Mouse (Mus musculus) adrenal gland, postnatal 14 days (tissue): ENCODE measurements around the gene Colgalt2. TPM values are rescaled to one million over a fixed set of nuclear protein-coding genes. Genes with fewer than 3 reads are reported as not detected.
A peak's percentile ranks its signal among the peaks of the same experiment; 100 is the strongest.
"Not testable (repeated sequence)": the region's sequence is repeated elsewhere in the genome, so short reads cannot be mapped to it uniquely, and the experiment has no call there.

ENCODE experiments used
- DNase-seq: peaks from one replicate; pipeline ENCODE4 v3.0.0; 2021; ENCODE audit warnings: mixed read lengths
- total RNA-seq: library from RNA; stranded (reverse); gene quantifications from 2 replicates; pipeline ENCODE4 v1.2.3, GENCODE M21; 2021

Gene Colgalt2
- total RNA-seq, 1 experiment from 2014 or later: 3.7 TPM

- no peak for DNase-seq
Observed at GRCm38 (mm10) chr1:152416306-152416904, 16.8 kb downstream of the Colgalt2 start.

- DNase-seq: no peak
Observed at GRCm38 (mm10) chr1:152417602-152418001, 18.0 kb downstream of the Colgalt2 start.

GRCm38 (mm10) chr1:152422295-152422694 is 22.7 kb downstream of the Colgalt2 start:
- DNase-seq: no peak

GRCm38 (mm10) chr1:152423052-152423451 is 23.4 kb downstream of the Colgalt2 start:
- DNase-seq: no peak

- DNase-seq: no peak
Observed at GRCm38 (mm10) chr1:152427912-152428581, 28.4 kb downstream of the Colgalt2 start.

- DNase-seq: no peak
Observed at GRCm38 (mm10) chr1:152429805-152430204, 30.2 kb downstream of the Colgalt2 start.

- DNase-seq: no peak
Observed at GRCm38 (mm10) chr1:152434166-152434565, 34.5 kb downstream of the Colgalt2 start.

- DNase-seq: not testable (repeated sequence)
Observed at GRCm38 (mm10) chr1:152437518-152437917, 37.9 kb downstream of the Colgalt2 start.

- DNase-seq: no peak
Observed at GRCm38 (mm10) chr1:152439408-152439807, 39.8 kb downstream of the Colgalt2 start.

GRCm38 (mm10) chr1:152439874-152440273 is 40.2 kb downstream of the Colgalt2 start:
- DNase-seq: no peak

GRCm38 (mm10) chr1:152444630-152445029 is 45.0 kb downstream of the Colgalt2 start:
- no peak for DNase-seq

- no peak for DNase-seq
Observed at GRCm38 (mm10) chr1:152445925-152446324, 46.3 kb downstream of the Colgalt2 start.

- DNase-seq: no peak
Observed at GRCm38 (mm10) chr1:152454536-152454935, 54.9 kb downstream of the Colgalt2 start.

- no peak for DNase-seq
Observed at GRCm38 (mm10) chr1:152455275-152456243, 55.9 kb downstream of the Colgalt2 start.

- DNase-seq: no peak
Observed at GRCm38 (mm10) chr1:152456266-152456665, 56.6 kb downstream of the Colgalt2 start.

GRCm38 (mm10) chr1:152457596-152457995 is 58.0 kb downstream of the Colgalt2 start:
- DNase-seq: no peak

GRCm38 (mm10) chr1:152458996-152459395 is 59.4 kb downstream of the Colgalt2 start:
- DNase-seq: no peak

GRCm38 (mm10) chr1:152460931-152461330 is 61.3 kb downstream of the Colgalt2 start:
- DNase-seq: no peak

GRCm38 (mm10) chr1:152461814-152462213 is 62.2 kb downstream of the Colgalt2 start:
- DNase-seq: peak; percentile 45

GRCm38 (mm10) chr1:152462348-152462747 is 62.7 kb downstream of the Colgalt2 start:
- peak; percentile 25 for DNase-seq

GRCm38 (mm10) chr1:152466280-152466679 is 66.7 kb downstream of the Colgalt2 start:
- peak; percentile 32 for DNase-seq

- no peak for DNase-seq
Observed at GRCm38 (mm10) chr1:152468443-152468842, 68.8 kb downstream of the Colgalt2 start.

GRCm38 (mm10) chr1:152476126-152476525 is 76.5 kb downstream of the Colgalt2 start:
- DNase-seq: no peak
